Comparison of ENCODE assay signal across 6 mouse cellular contexts in genomic region chr8:19919086-19919485, GRCm38 (mm10). TPM values are rescaled to one million over a fixed set of nuclear protein-coding genes. Genes with fewer than 3 reads are reported as not detected.
DNase-seq lines count a peak whose midpoint lies in the region.
"Had no signal": no experiment of that assay in that cellular context is flagged by ENCODE, and none has a peak within 500 bp of the region (broad histone marks: within the 10 kb centered on the region; RNA-seq: fewer than 3 reads in every experiment).

No protein-coding gene starts in this region.

- DNase-seq in heart, adult 11 months: peak; percentile 87
- peak; percentile 21 for DNase-seq in urinary bladder, adult 2 months (ENCODE audit: low spot score)

RNA-seq across cellular contexts. Expression of gene Gm31371, which starts 15.9 kb away (rescaled TPM):
- polyA plus RNA-seq in urinary bladder, adult 2 months (2012; rRNA removed): not detected in 2 replicates
- polyA plus RNA-seq: activated CD4-positive, CD25-positive, alpha-beta regulatory T cell, adult 4 months; C2C12; CD4-positive, CD25-positive, alpha-beta regulatory T cell, adult 4 months; G1E had no signal
